In the genomic region with DNA sequence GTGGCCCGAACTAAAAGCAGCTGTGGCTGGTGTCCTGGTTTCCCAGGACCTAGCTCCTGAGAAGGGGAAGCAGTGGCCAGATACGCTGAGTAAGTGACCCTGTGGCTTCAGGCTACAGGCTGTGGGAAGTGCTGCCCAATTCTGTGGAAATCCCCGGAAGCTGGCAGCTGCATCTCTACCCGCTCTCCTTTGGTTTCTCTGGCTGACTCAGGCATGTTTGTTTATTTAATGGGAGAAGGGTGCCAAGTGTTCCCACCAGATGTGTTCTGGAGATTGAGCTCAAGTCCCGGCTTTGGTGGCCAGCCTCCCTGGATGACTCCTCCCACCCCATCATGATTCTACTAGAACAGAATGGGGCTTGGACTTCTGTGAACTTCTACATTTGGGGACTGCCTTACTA, we compare ENCODE assay signal across 8 mouse cellular contexts. TPM values are rescaled to one million over a fixed set of nuclear protein-coding genes. Genes with fewer than 3 reads are reported as not detected.
A peak's percentile ranks its signal among the peaks of the same experiment; 100 is the strongest.
DNase-seq lines count a peak whose midpoint lies in the region; ATAC-seq and TF ChIP-seq lines count a peak whose summit lies in the region.

No protein-coding gene starts in this region.

- no peak for TF ChIP-seq POLR2A in spleen, adult 2 months (IDR thresholded peaks at IDR 0.05; ENCODE audit: low read depth, low read length)
- TF ChIP-seq POLR2A in lung, adult 2 months (IDR thresholded peaks at IDR 0.05; ENCODE audit: borderline replicate concordance, extremely low read depth, low read depth, low read length): no peak

- no peak overlapping the region for H3K4me3 ChIP-seq in spleen, adult 2 months (ENCODE audit: extremely low read depth, insufficient read depth, insufficient read length)
- H3K4me3 ChIP-seq in intestine, embryonic 14.5 days (ENCODE audit: low read depth, low read length): no peak overlapping the region
- no peak overlapping the region for H3K4me3 ChIP-seq in lung, adult 2 months (replicated peaks; ENCODE audit: extremely low read depth, low read depth, low read length)

- H3K36me3 ChIP-seq in spleen, adult 2 months (ENCODE audit: control insufficient read depth, insufficient read depth, low read length): no peaks in the 10 kb centered on the region
- no peaks in the 10 kb centered on the region for H3K36me3 ChIP-seq in intestine, embryonic 14.5 days (ENCODE audit: control insufficient read depth, insufficient read depth, low read length)

- H3K9me3 ChIP-seq in intestine, embryonic 14.5 days (ENCODE audit: control insufficient read depth, low read length): no peaks in the 10 kb centered on the region

- H3K9ac ChIP-seq in intestine, embryonic 14.5 days (ENCODE audit: low read length): no peak overlapping the region

- H3K27ac ChIP-seq in spleen, adult 2 months (ENCODE audit: insufficient read depth, low read length): peak overlapping the region; percentile 48; the same call in 1 of the 2 replicates
- peak overlapping the region; percentile 64 for H3K27ac ChIP-seq in intestine, embryonic 14.5 days (ENCODE audit: low read depth)

- no peaks in the 10 kb centered on the region for H3K27me3 ChIP-seq in spleen, adult 2 months (ENCODE audit: control insufficient read depth, insufficient read depth, low read length)
- no peaks in the 10 kb centered on the region for H3K27me3 ChIP-seq in intestine, embryonic 14.5 days (replicated peaks; ENCODE audit: control insufficient read depth, insufficient read depth, low read length)

- no peaks in the 10 kb centered on the region for H3K4me1 ChIP-seq in spleen, adult 2 months (ENCODE audit: control insufficient read depth, insufficient read depth, insufficient read length)
- peaks cover 14% of the 10 kb centered on the region for H3K4me1 ChIP-seq in intestine, embryonic 14.5 days (replicated peaks; ENCODE audit: control insufficient read depth, insufficient read depth, low read length)
- peaks cover 16% of the 10 kb centered on the region for H3K4me1 ChIP-seq in lung, adult 2 months (ENCODE audit: control insufficient read depth, insufficient read depth, low read length)

- DNase-seq in spleen, adult 2 months (ENCODE audit: low read depth in 1 of 2, low spot score in 2 of 2): peak in 1 of 2 experiments; percentile 13
- no peak for DNase-seq in spleen, postnatal 4 days (ENCODE audit: low spot score in 2 of 2)
- DNase-seq in fat pad, adult 2 months (ENCODE audit: extremely low read depth, low read depth, low spot score): peak; percentile 46
- DNase-seq in intestine, embryonic 14.5 days (ENCODE audit: low spot score): no peak
- peak; percentile 68 for DNase-seq in lung, adult 2 months
- DNase-seq in testis, postnatal 14 days (ENCODE audit: low spot score): peak; percentile 56
- no peak for DNase-seq in embryo, embryonic 9.5 days (ENCODE audit: extremely low spot score)
- DNase-seq in thymus, postnatal 10 days (ENCODE audit: low spot score in 2 of 2): no peak

- peak overlapping the region; percentile 36; the same call in 1 of the 2 replicates for H3K4me2 ChIP-seq in intestine, embryonic 14.5 days (ENCODE audit: low read length)

- TF ChIP-seq CTCF in spleen, adult 2 months (IDR thresholded peaks at IDR 0.05; ENCODE audit: extremely low read depth, insufficient read depth, insufficient read length, insufficient replicate concordance): no peak
- no peak for TF ChIP-seq CTCF in lung, adult 2 months (IDR thresholded peaks at IDR 0.05; ENCODE audit: insufficient read depth, low read length)

- no peak for ATAC-seq in intestine, embryonic 14.5 days (replicated peaks; ENCODE audit: low FRiP score, low TSS enrichment, low read depth)

- WGBS in spleen, adult 2 months: 8% methylated on average over 5 of the region's 5 CpGs
- 20% methylated on average over 5 of the region's 5 CpGs for WGBS in intestine, embryonic 14.5 days
- 3% methylated on average over 5 of the region's 5 CpGs for WGBS in lung, adult 2 months

RNA-seq across cellular contexts. Expression of gene Tmem51, which starts 13.8 kb away (rescaled TPM):
- 21.0 and 22.2 TPM in 2 replicates for polyA plus RNA-seq in spleen, adult 2 months (2012; rRNA removed)
- polyA plus RNA-seq in intestine, embryonic 14.5 days (2014; fragmentation: Nextera tagmentation; extraction: Ambion mirVana): 42.9 and 45.5 TPM in 2 replicates
- polyA plus RNA-seq in lung, adult 2 months (2012; rRNA removed): 12.9 and 16.5 TPM in 2 replicates

Comparison
In these comparisons a context has a peak if more than half of its experiments do, and no peak if none do; other contexts are left out.
1. DNase-seq: peak in fat pad, adult 2 months (single experiment), lung, adult 2 months (single experiment) and testis, postnatal 14 days (single experiment); none in spleen, postnatal 4 days (0 of 2), intestine, embryonic 14.5 days (single experiment), embryo, embryonic 9.5 days (single experiment) and thymus, postnatal 10 days (0 of 2).